In the genomic region with DNA sequence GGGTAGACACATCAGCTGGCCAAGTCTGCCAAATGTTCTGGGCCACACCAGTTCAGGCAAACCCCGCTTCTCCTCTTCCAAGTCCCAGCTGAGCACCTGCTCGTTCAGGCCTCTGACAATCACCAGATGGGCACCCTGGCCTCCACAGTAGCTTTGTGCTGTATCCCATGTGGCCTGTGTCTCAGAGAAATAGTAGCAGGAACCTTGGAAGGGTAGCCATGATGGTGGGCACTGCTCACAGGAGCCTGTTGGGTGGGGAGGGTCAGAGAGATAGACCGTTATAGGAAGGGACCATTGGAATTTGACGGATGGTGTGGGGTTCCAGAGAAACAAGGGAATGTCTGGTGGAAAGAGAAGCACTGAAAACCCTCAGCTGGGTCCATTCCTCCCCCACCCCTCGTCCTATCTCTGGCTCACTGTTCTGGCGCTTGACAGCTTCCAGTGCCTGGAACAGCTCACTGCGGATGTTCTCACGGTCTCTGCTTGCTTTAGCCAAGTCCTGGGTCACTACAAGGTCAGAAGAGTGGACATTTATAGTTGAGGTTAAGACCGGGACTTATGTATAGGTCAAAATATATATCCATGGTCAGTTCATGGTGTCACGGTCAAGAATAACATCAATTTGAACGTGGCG, we compare ENCODE assay signal across 33 mouse cellular contexts. TPM values are rescaled to one million over a fixed set of nuclear protein-coding genes. Genes with fewer than 3 reads are reported as not detected.
DNase-seq lines count a peak whose midpoint lies in the region; ATAC-seq lines count a peak whose summit lies in the region.
"Had no signal": no experiment of that assay in that cellular context is flagged by ENCODE, and none has a peak within 500 bp of the region (broad histone marks: within the 10 kb centered on the region; RNA-seq: fewer than 3 reads in every experiment).

No protein-coding gene starts in this region.

- no peaks in the 10 kb centered on the region for H3K4me1 ChIP-seq in liver, embryonic 15.5 days (replicated peaks)
- H3K4me1 ChIP-seq in heart, embryonic 11.5 days (ENCODE audit: control insufficient read depth, insufficient read depth, low read length) = no peaks in the 10 kb centered on the region
- H3K4me1 ChIP-seq: embryonic facial prominence, embryonic 12.5 days; limb, embryonic 10.5 days; midbrain, embryonic 15.5 days had no signal

- H3K4me3 ChIP-seq in liver, embryonic 15.5 days (replicated peaks) = no peak overlapping the region
- H3K4me3 ChIP-seq in heart, embryonic 11.5 days (ENCODE audit: low read depth, low read length) = no peak overlapping the region
- H3K4me3 ChIP-seq: embryonic facial prominence, embryonic 12.5 days; erythroblast, embryonic 14.5 days; hindbrain, embryonic 10.5 days; left cerebral cortex, adult 2 months; limb, embryonic 10.5 days; midbrain, embryonic 15.5 days; myocyte had no signal

- H3K9me3 ChIP-seq in liver, embryonic 15.5 days (replicated peaks) = no peaks in the 10 kb centered on the region
- no peaks in the 10 kb centered on the region for H3K9me3 ChIP-seq in heart, embryonic 11.5 days (replicated peaks; ENCODE audit: control insufficient read depth, low read length)
- H3K9me3 ChIP-seq: embryonic facial prominence, embryonic 12.5 days; hindbrain, embryonic 10.5 days; limb, embryonic 10.5 days; midbrain, embryonic 15.5 days had no signal

- H3K27ac ChIP-seq in liver, embryonic 15.5 days (replicated peaks) = no peak overlapping the region
- peak overlapping the region; percentile 22; the same call in 1 of the 2 replicates for H3K27ac ChIP-seq in heart, embryonic 11.5 days (ENCODE audit: low read depth, low read length)
- H3K27ac ChIP-seq: embryonic facial prominence, embryonic 12.5 days; hindbrain, embryonic 10.5 days; hindbrain, postnatal 0 days; left cerebral cortex, adult 2 months; limb, embryonic 10.5 days; midbrain, embryonic 15.5 days had no signal

- no peak overlapping the region for H3K4me2 ChIP-seq in liver, embryonic 15.5 days
- H3K4me2 ChIP-seq in heart, embryonic 11.5 days = no peak overlapping the region
- H3K4me2 ChIP-seq: embryonic facial prominence, embryonic 12.5 days; midbrain, embryonic 15.5 days had no signal

- H3K9ac ChIP-seq in liver, embryonic 15.5 days = no peak overlapping the region
- H3K9ac ChIP-seq in heart, embryonic 11.5 days (ENCODE audit: low read depth, low read length) = no peak overlapping the region
- H3K9ac ChIP-seq: embryonic facial prominence, embryonic 12.5 days; midbrain, embryonic 15.5 days had no signal

- no peaks in the 10 kb centered on the region; the same call in 1 of the 2 replicates for H3K27me3 ChIP-seq in liver, embryonic 15.5 days
- no peaks in the 10 kb centered on the region for H3K27me3 ChIP-seq in heart, embryonic 11.5 days (ENCODE audit: control insufficient read depth, insufficient read depth, low read length)
- H3K27me3 ChIP-seq: embryonic facial prominence, embryonic 12.5 days; midbrain, embryonic 15.5 days had no signal

- intact Hi-C loops in heart, postnatal 25 days (cut with DNase I) = loop anchor here (5.0 kb wide), 1 partner anchor 240 kb away; no protein-coding TSS in a partner anchor
- intact Hi-C loops in heart, postnatal 10 days (cut with DNase I) = loop anchor here (5.0 to 10.0 kb wide), 2 partner anchors 240 to 417 kb away; a partner anchor contains a TSS

- ATAC-seq in liver, embryonic 15.5 days (ENCODE audit: insufficient read depth) = 0 out of 2 replicates have a peak, but pooled peaks have one; percentile 18
- ATAC-seq in heart, embryonic 11.5 days (replicated peaks; ENCODE audit: insufficient number of reproducible peaks, low FRiP score, low TSS enrichment) = peak; percentile 44; the same call in 1 of the 2 replicates
- ATAC-seq: CD4-positive, CD25-positive, alpha-beta regulatory T cell, adult 4 months; forebrain, embryonic 14.5 days; hindbrain, postnatal 0 days; intestine, postnatal 0 days; midbrain, embryonic 15.5 days had no signal

- no peaks in the 10 kb centered on the region for H3K36me3 ChIP-seq in liver, embryonic 15.5 days (replicated peaks)
- H3K36me3 ChIP-seq in heart, embryonic 11.5 days (ENCODE audit: control insufficient read depth, insufficient read depth, low read length) = no peaks in the 10 kb centered on the region
- H3K36me3 ChIP-seq: embryonic facial prominence, embryonic 12.5 days; hindbrain, embryonic 10.5 days; limb, embryonic 10.5 days; midbrain, embryonic 15.5 days had no signal

- peak; percentile 32 to 59 for DNase-seq in heart, adult 18-20 months
- DNase-seq in heart, postnatal 25 days (ENCODE audit: low spot score) = no peak
- DNase-seq in liver = no peak
- peak; percentile 33 to 37 for DNase-seq in heart, postnatal 10 days
- no peak for DNase-seq in adrenal gland, postnatal 25 days
- DNase-seq: adrenal gland, adult 8-10 months; cerebellum, postnatal 10 days; gastrocnemius, postnatal 14 days; kidney, postnatal 36 days; layer of hippocampus, adult 9-11 months; lung, adult 18-20 months; lung, postnatal 36 days; right cerebral cortex, postnatal 14 days; spleen, adult 18-20 months had no signal

- 61% methylated on average over 12 of the region's 12 CpGs for WGBS in liver, embryonic 15.5 days (ENCODE audit: insufficient replicate concordance)
- WGBS in heart, embryonic 11.5 days (ENCODE audit: insufficient replicate concordance) = 60% methylated on average over 12 of the region's 12 CpGs

RNA-seq across cellular contexts. Expression of a gene that starts 3.0 kb away (rescaled TPM):
- 1 to 10 TPM in 1 of 2 experiments, under 1 TPM in 1; 0.47 to 1.0 TPM for total RNA-seq in heart, adult 18-20 months (2021)
- total RNA-seq in heart, postnatal 25 days (2021) = under 1 TPM; 0.65 to 0.67 TPM
- 6.7 and 9.3 TPM in 2 replicates for polyA plus RNA-seq in liver, embryonic 15.5 days (2015; fragmentation: Nextera tagmentation; extraction: Ambion mirVana)
- 4.1 and 4.6 TPM in 2 replicates for polyA plus RNA-seq in heart, embryonic 11.5 days (2014; fragmentation: Nextera tagmentation; extraction: Ambion mirVana)
- total RNA-seq in heart, postnatal 10 days (2021) = under 1 TPM; 0.67 to 0.89 TPM
- total RNA-seq in adrenal gland, postnatal 25 days (2021) = not detected in 2 replicates
- total RNA-seq: adrenal gland, adult 8-10 months; ES-E14; hindbrain, postnatal 0 days; left cerebral cortex, adult 2 months; megakaryocyte-erythroid progenitor cell, adult 5-6 weeks had no signal
- polyA plus RNA-seq: brain, embryonic 14.5 days; CD4-positive, CD25-positive, alpha-beta regulatory T cell, adult 4 months; embryonic facial prominence, embryonic 12.5 days; forebrain, embryonic 14.5 days; hindbrain, embryonic 10.5 days; hindbrain, postnatal 0 days; intestine, postnatal 0 days; limb, embryonic 10.5 days; midbrain, embryonic 15.5 days; myocyte; neural tube, embryonic 14.5 days; Patski; stomach, embryonic 14.5 days had no signal

RNA-seq across cellular contexts. Expression of a gene that starts 23.5 kb away (rescaled TPM):
- 1 to 10 TPM in 1 of 2 experiments, not detected in 1; 3.4 TPM for total RNA-seq in heart, adult 18-20 months (2021)
- under 1 TPM; 0.29 to 0.59 TPM for total RNA-seq in heart, postnatal 25 days (2021)
- polyA plus RNA-seq in liver, embryonic 15.5 days (2015; fragmentation: Nextera tagmentation; extraction: Ambion mirVana) = 0.05 and 0.08 TPM in 2 replicates
- polyA plus RNA-seq in heart, embryonic 11.5 days (2014; fragmentation: Nextera tagmentation; extraction: Ambion mirVana) = 0.13 and 0.14 TPM in 2 replicates
- total RNA-seq in heart, postnatal 10 days (2021) = under 1 TPM; 0.24 to 0.50 TPM
- 0.18 TPM in 1 of 2 replicates, not detected in the other for total RNA-seq in adrenal gland, postnatal 25 days (2021)
- total RNA-seq: hindbrain, postnatal 0 days; left cerebral cortex, adult 2 months had no signal
- polyA plus RNA-seq: brain, embryonic 14.5 days; erythroblast, embryonic 14.5 days; intestine, postnatal 0 days; stomach, embryonic 14.5 days had no signal

RNA-seq across cellular contexts. Expression of a gene that starts 31.3 kb away (rescaled TPM):
- under 1 TPM; 0.82 to 0.87 TPM for total RNA-seq in heart, adult 18-20 months (2021)
- total RNA-seq in heart, postnatal 25 days (2021) = under 1 TPM; 0.22 to 0.42 TPM
- 0.18 and 0.23 TPM in 2 replicates for polyA plus RNA-seq in liver, embryonic 15.5 days (2015; fragmentation: Nextera tagmentation; extraction: Ambion mirVana)
- not detected in 2 replicates for polyA plus RNA-seq in heart, embryonic 11.5 days (2014; fragmentation: Nextera tagmentation; extraction: Ambion mirVana)
- not detected for total RNA-seq in heart, postnatal 10 days (2021)
- total RNA-seq in adrenal gland, postnatal 25 days (2021) = not detected in 2 replicates
- total RNA-seq: ES-E14; gastrocnemius, postnatal 14 days; hindbrain, postnatal 0 days had no signal
- polyA plus RNA-seq: CD4-positive, CD25-positive, alpha-beta regulatory T cell, adult 4 months; embryonic facial prominence, embryonic 12.5 days; erythroblast, embryonic 14.5 days; forebrain, embryonic 14.5 days; hindbrain, embryonic 10.5 days; limb, embryonic 10.5 days; midbrain, embryonic 15.5 days; myocyte; neural tube, embryonic 14.5 days; Patski; stomach, embryonic 14.5 days had no signal

RNA-seq across cellular contexts. Expression of a gene that starts 41.3 kb away (rescaled TPM):
- total RNA-seq in heart, adult 18-20 months (2021) = 10 to 100 TPM; 20.0 to 21.2 TPM
- total RNA-seq in heart, postnatal 25 days (2021) = 10 to 100 TPM; 19.1 to 19.3 TPM
- polyA plus RNA-seq in liver, embryonic 15.5 days (2015; fragmentation: Nextera tagmentation; extraction: Ambion mirVana) = 13.2 and 15.1 TPM in 2 replicates
- polyA plus RNA-seq in heart, embryonic 11.5 days (2014; fragmentation: Nextera tagmentation; extraction: Ambion mirVana) = 26.3 and 33.2 TPM in 2 replicates
- total RNA-seq in heart, postnatal 10 days (2021) = 10 to 100 TPM; 19.4 to 20.2 TPM
- 19.3 and 20.2 TPM in 2 replicates for total RNA-seq in adrenal gland, postnatal 25 days (2021)

RNA-seq across cellular contexts. Expression of a gene that starts 45.3 kb away (rescaled TPM):
- total RNA-seq in heart, adult 18-20 months (2021) = 1 to 10 TPM in 1 of 2 experiments, under 1 TPM in 1; 0.82 to 7.1 TPM
- 1 to 10 TPM in 1 of 2 experiments, not detected in 1; 2.2 TPM for total RNA-seq in heart, postnatal 25 days (2021)
- 2.6 and 3.5 TPM in 2 replicates for polyA plus RNA-seq in liver, embryonic 15.5 days (2015; fragmentation: Nextera tagmentation; extraction: Ambion mirVana)
- 9.4 and 12.2 TPM in 2 replicates for polyA plus RNA-seq in heart, embryonic 11.5 days (2014; fragmentation: Nextera tagmentation; extraction: Ambion mirVana)
- total RNA-seq in heart, postnatal 10 days (2021) = 1 to 10 TPM; 1.3 to 1.6 TPM
- total RNA-seq in adrenal gland, postnatal 25 days (2021) = 23.1 and 33.7 TPM in 2 replicates
- polyA plus RNA-seq: CD4-positive, CD25-positive, alpha-beta regulatory T cell, adult 4 months; erythroblast, embryonic 14.5 days had no signal

Comparison
In these comparisons a context has a peak if more than half of its experiments do, and no peak if none do; other contexts are left out.
1. DNase-seq: peak in heart, adult 18-20 months (2 of 2) and heart, postnatal 10 days (2 of 2); none in heart, postnatal 25 days (single experiment), liver (single experiment) and adrenal gland, postnatal 25 days (single experiment).